Mouse (Mus musculus): Measurements from ENCODE around the gene Dnmt3a.

- TF ChIP-seq CTCF (IDR thresholded peaks at IDR 0.05; ENCODE audit: low read depth), result no peak
- TF ChIP-seq EP300 (IDR thresholded peaks at IDR 0.05; ENCODE audit: low read depth), result no peak
Measured at GRCm38 (mm10) chr12:3955371-3955770, 149.6 kb downstream of the Dnmt3a start.
